Mouse (Mus musculus) regulatory T cell (primary cell): Measurements from ENCODE around the gene 3110009E18Rik.

Source experiments
- in situ Hi-C: fragments of 300-600 bp; cut with MboI, MseI; formaldehyde crosslinking; loops from one replicate; pipeline ENCODE4 v1.15.1; 2025; ENCODE audit warnings: high pct_unique_total_duplicates

The 3110009E18Rik gene

GRCm38 (mm10) chr1:120120969-120121811 lies at the start of gene 3110009E18Rik, which contains the start of gene Dbi:
TSS of gene 3110009E18Rik (plus strand) at chr1:120121187.
TSS of gene Dbi (minus strand) at chr1:120121078.
- in situ Hi-C loops = loop anchor here (25.0 kb wide), 1 partner anchor 1809 kb away; the partner anchor contains the start of genes Nifk and Tsn

GRCm38 (mm10) chr1:120072900-120073299 lies 48.1 kb upstream of the 3110009E18Rik start:
- in situ Hi-C loops = no loop called here

- in situ Hi-C loops = no loop called here
Observed at GRCm38 (mm10) chr1:120073519-120074306, 47.3 kb upstream of the 3110009E18Rik start, which contains the start of gene Tmem37. TSS of gene Tmem37 (minus strand) at chr1:120074074.

- in situ Hi-C loops = no loop called here
Observed at GRCm38 (mm10) chr1:120074307-120074702, 46.7 kb upstream of the 3110009E18Rik start.

GRCm38 (mm10) chr1:120074931-120075330 lies 46.1 kb upstream of the 3110009E18Rik start:
- in situ Hi-C loops = no loop called here

GRCm38 (mm10) chr1:120075507-120075906 lies 45.5 kb upstream of the 3110009E18Rik start:
- in situ Hi-C loops = no loop called here

GRCm38 (mm10) chr1:120077746-120078410 lies 43.1 kb upstream of the 3110009E18Rik start:
- in situ Hi-C loops = no loop called here

- in situ Hi-C loops = no loop called here
Observed at GRCm38 (mm10) chr1:120080632-120081031, 40.4 kb upstream of the 3110009E18Rik start.

- in situ Hi-C loops = no loop called here
Observed at GRCm38 (mm10) chr1:120082957-120083585, 37.9 kb upstream of the 3110009E18Rik start.

- in situ Hi-C loops = no loop called here
Observed at GRCm38 (mm10) chr1:120083921-120084517, 37.0 kb upstream of the 3110009E18Rik start.

GRCm38 (mm10) chr1:120085696-120086095 lies 35.3 kb upstream of the 3110009E18Rik start:
- in situ Hi-C loops = no loop called here

GRCm38 (mm10) chr1:120086644-120087043 lies 34.3 kb upstream of the 3110009E18Rik start:
- in situ Hi-C loops = no loop called here

- in situ Hi-C loops = no loop called here
Observed at GRCm38 (mm10) chr1:120089180-120089579, 31.8 kb upstream of the 3110009E18Rik start.

- in situ Hi-C loops = loop anchor here (5.0 kb wide), 1 partner anchor 61 kb away; no protein-coding TSS in a partner anchor
Observed at GRCm38 (mm10) chr1:120090880-120091570, 30.0 kb upstream of the 3110009E18Rik start.

GRCm38 (mm10) chr1:120093482-120094134 lies 27.4 kb upstream of the 3110009E18Rik start:
- in situ Hi-C loops = loop anchor here (5.0 kb wide), 1 partner anchor 59 kb away; no protein-coding TSS in a partner anchor

- in situ Hi-C loops = loop anchor here (5.0 kb wide), 3 partner anchors 37 to 68 kb away; no protein-coding TSS in a partner anchor
Observed at GRCm38 (mm10) chr1:120094920-120095319, 26.1 kb upstream of the 3110009E18Rik start.

GRCm38 (mm10) chr1:120098327-120098726 lies 22.7 kb upstream of the 3110009E18Rik start:
- in situ Hi-C loops = loop anchor here (5.0 kb wide), 2 partner anchors 34 to 71 kb away; no protein-coding TSS in a partner anchor

- in situ Hi-C loops = loop anchor here (5.0 kb wide), 2 partner anchors 33 to 72 kb away; no protein-coding TSS in a partner anchor
Observed at GRCm38 (mm10) chr1:120099483-120099882, 21.5 kb upstream of the 3110009E18Rik start.
